Mouse (Mus musculus) lung, adult 18-20 months (tissue): Measurements from ENCODE around the gene Olfr710.
"Not testable (repeated sequence)": the region's sequence is repeated elsewhere in the genome, so short reads cannot be mapped to it uniquely, and the experiment has no call there.

Source experiments
- DNase-seq, 2 experiments: peaks; one replicate each; pipeline ENCODE4 v3.0.0; 2022; ENCODE audit warnings: mixed read lengths in 2 of 2

The Olfr710 gene

DNA sequence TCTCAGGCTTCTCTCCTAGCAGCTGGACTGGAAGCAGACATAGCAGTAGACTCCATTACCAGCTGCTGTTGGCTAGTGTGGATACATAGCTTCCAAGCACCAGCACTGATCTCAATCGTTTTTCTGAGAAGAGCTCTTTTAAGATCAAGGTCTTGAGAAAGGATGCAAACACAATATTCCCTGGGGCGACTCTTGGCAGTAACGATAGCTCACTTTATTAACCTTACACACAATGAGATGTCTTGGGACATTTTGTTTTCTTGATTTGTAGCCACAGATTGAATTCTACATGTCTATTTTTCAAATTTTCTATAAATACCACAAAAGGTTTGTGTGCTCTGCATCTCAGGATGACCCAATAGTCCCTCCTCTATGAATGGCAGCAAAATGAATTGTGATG is at the start of gene Olfr710:
TSS of gene Olfr710 (minus strand) at position 101 of the 400 bp plus-strand sequence.
- DNase-seq = no peak

DNA sequence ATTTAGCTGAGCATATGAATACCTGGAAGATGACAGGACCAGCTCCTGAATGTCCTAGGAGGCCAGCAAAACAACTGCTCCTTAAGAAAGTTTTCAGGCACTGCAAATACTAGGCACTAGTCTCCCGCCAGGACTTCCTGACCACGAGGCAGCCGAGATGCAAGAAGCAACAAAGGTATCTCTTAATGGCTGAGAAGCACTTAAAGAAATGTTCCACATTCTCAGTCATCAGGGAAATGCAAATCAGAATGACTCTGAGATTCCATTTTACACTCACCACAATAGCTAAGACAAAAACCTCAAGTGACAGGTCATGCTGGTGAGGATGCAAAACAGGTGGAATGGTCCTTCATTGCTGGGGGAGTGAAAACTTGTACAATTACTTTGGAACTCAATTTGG is 37.1 kb upstream of the Olfr710 start:
- DNase-seq = no peak

DNA sequence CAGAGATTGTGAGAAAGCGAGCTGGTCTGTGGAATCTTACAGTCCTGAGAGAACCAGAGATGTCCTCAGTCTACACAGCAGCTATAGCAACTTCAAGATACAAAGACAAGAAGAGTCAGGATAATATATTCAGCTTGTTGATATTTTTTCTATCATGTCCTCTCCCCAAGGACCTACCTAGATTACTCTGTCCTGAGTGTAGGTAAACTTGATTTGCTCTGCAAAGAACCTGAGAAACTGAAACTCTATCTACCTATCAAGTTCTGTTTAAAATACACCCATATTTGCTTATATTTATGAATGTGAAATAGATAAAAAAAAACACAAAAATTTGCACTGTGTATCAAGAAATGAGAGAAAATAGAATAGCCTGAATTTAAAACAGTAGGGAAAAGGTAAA is 27.2 kb upstream of the Olfr710 start, which contains the start of gene Olfr711:
TSS of gene Olfr711 (minus strand) at position 101 of the 400 bp plus-strand sequence.
- no peak for DNase-seq

DNA sequence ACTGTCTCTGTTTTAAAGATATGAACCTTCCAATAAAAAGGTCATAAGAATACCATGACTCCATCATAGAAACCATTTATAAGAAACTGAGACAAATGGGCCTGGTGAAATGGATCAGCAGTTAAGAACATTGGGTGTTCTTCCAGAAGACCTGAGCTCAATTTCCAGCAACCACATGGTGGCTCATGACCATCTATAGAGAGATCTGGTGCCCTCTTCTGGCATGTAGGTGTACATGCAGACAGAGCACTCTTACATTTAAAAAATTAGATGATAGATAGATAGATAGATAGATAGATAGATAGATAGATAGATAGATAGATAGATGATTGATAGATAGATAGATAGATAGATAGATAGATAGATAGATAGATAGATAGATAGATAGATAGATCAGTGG is 19.4 kb upstream of the Olfr710 start:
- not testable (repeated sequence) for DNase-seq

GRCm38 (mm10) chr7:106963837-106964236 is 15.7 kb upstream of the Olfr710 start, which contains the start of gene Olfr6:
Gene Olfr6, minus strand, starts transcription at chr7:106963937.
- no peak for DNase-seq

DNA sequence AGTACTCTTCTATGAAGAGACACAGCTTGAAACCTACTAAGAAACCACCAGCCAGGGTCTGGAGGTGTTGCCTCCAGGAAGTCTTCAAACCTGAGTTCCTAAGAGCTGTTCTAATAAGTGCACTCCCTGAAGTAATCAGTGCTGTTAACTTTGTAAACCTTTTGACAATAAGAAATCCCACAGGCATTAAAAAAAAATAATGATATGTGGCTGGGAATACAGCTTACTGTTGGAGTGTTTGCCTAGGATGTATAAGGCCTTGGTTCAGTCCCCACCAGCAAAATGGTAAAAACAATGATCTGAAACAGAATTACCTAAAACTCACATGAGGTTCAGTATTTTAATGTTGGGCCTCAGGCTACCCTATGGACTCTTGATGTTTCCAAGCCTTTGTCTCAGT is 16.0 kb downstream of the Olfr710 start, which contains the start of gene Olfr709-ps1:
TSS of gene Olfr709-ps1 (minus strand) at position 101 of the 400 bp plus-strand sequence.
- DNase-seq = no peak

- DNase-seq = not testable (repeated sequence)
Measured at GRCm38 (mm10) chr7:106920961-106921360, 27.2 kb downstream of the Olfr710 start.

- no peak for DNase-seq
Measured at GRCm38 (mm10) chr7:106907676-106908075, 40.4 kb downstream of the Olfr710 start, which contains the start of gene Olfr1532-ps1. Gene Olfr1532-ps1, plus strand, starts transcription at chr7:106908001.

DNA sequence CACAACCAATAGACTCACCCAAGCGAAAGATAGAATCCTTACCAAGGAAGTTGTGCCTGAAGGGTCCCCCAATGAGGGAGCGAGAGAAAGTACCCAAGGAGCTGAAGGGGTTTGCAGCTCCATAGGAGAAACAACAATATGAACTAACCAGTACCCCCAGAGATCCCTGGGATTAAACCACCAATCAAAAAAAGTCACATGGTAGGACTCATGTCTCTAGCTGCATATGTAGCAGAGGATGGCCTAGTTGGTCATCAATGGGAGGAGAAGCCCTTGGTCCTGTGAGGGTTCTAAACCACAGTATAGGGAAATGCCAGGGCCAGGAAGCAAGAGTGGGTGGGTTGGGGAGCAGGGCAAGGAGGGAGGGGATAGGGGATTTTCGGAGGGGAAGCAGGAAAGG is 47.0 kb downstream of the Olfr710 start, which contains the start of gene Olfr707:
TSS of gene Olfr707 (minus strand) at position 101 of the 400 bp plus-strand sequence.
- DNase-seq = not testable (repeated sequence)
